8 mouse cellular contexts compared by ENCODE assay signal in genomic region chr17:65613463-65614412, GRCm38 (mm10). TPM values are rescaled to one million over a fixed set of nuclear protein-coding genes. Genes with fewer than 3 reads are reported as not detected.
A peak's percentile ranks its signal among the peaks of the same experiment; 100 is the strongest.
DNase-seq lines count a peak whose midpoint lies in the region; ATAC-seq lines count a peak whose summit lies in the region.

Gene Vapa, minus strand, starts transcription at chr17:65613555.

- ATAC-seq in megakaryocyte progenitor cell, adult 5-6 weeks (replicated peaks; ENCODE audit: poor library complexity) = peak; percentile 73

- DNase-seq in adipocyte (ENCODE audit: low spot score) = peak; percentile 98
- DNase-seq in embryo, embryonic 10 days (ENCODE audit: low spot score) = peak; percentile 98
- DNase-seq in gastrocnemius, postnatal 10 days = peak; percentile 99
- DNase-seq in induced T-regulatory cell, adult 2 months (ENCODE audit: low read depth) = peak; percentile 99
- DNase-seq in left cerebral cortex, adult 9 months (ENCODE audit: low spot score in 2 of 2) = peak; percentile 94 to 96
- DNase-seq in right cerebral cortex, postnatal 14 days = peak; percentile 99
- DNase-seq in urinary bladder, postnatal 36 days (ENCODE audit: low spot score in 2 of 2) = peak; percentile 97

RNA-seq across cellular contexts. Expression of gene Vapa, which starts in this region (rescaled TPM):
- 100 to 1,000 TPM; 140 to 143 TPM for total RNA-seq in gastrocnemius, postnatal 10 days (2021)
- 195 and 214 TPM in 2 replicates for total RNA-seq in megakaryocyte progenitor cell, adult 5-6 weeks (2015)
- total RNA-seq in megakaryocyte progenitor cell, adult 5-6 weeks (2017) = 141 and 147 TPM in 2 replicates

Comparison
In these comparisons a context has a peak if more than half of its experiments do, and no peak if none do; other contexts are left out.
1. Peak in every context shown above with its lines: DNase-seq and ATAC-seq.